Mouse (Mus musculus): ENCODE measurements around the gene Zbtb24. TPM values are rescaled to one million over a fixed set of nuclear protein-coding genes. Genes with fewer than 3 reads are reported as not detected.

Zbtb24 gene
- polyA plus RNA-seq, 1 experiment, result 13.1 TPM

DNA sequence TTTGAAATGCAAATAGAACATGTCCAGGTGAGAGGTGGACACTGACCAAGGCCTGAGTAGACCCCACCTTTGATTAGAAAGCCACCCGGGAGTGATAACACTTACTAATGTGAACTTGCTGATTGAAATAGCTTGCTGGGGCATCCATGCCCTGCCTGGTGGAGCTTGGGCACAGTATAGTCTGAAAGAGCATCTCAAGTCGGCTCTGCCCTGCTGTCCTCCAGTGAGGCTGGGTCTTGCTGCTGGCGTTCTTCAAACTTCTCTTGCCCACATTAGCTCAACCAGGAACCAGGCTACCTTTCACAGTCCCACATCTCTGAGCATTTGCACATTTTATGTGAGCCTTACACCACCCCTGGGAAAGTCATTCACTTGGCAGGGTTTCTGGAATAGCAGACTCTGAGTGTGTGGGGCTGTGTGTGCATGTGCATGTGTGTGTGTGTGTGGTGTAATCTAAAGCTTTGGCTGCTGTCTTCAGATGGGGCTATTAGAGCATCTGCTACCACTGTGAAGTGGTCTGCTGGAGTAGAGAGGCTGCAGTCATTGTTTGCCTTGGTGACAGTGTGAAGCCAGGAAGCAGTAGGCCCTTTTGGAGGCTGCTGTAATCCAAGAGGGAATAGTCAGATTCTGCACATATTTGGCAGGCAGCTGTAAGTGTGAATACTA, 11.0 kb downstream of the Zbtb24 start:
- DNase-seq, result no peak
- H3K4me1 ChIP-seq (ENCODE audit: control insufficient read depth, insufficient read depth, low read length), result no peaks in the 10 kb centered on the region
- 86% methylated on average over 3 of the region's 3 CpGs for WGBS

DNA sequence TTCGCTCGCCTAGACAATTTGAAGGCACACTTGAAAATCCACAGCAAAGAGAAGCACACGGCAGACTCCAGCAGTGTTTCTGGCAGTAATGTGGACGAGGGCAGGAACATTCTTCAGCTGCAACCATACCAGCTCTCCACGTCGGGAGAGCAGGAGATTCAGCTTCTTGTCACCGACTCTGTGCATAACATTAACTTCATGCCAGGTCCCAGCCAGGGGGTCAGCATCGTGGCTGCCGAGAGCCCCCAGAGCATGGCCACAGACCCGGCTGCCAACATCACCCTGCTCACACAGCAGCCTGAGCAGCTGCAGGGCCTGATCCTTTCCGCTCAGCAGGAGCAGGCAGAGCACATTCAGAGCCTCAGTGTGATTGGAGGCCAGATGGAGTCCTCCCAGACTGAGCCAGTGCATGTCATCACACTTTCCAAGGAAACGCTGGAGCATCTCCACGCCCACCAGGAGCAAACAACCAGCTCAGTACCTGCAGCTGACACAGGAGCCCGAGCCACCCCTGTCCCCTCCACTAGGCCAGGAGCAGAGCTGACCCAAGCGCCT, 14.3 kb downstream of the Zbtb24 start:
- TF ChIP-seq POLR2A (IDR thresholded peaks at IDR 0.05; ENCODE audit: borderline replicate concordance, extremely low read depth, low read depth, low read length), result no peak
- TF ChIP-seq CTCF (IDR thresholded peaks at IDR 0.05; ENCODE audit: insufficient read depth, low read length), result no peak
- DNase-seq, result no peak
- H3K4me3 ChIP-seq (replicated peaks; ENCODE audit: extremely low read depth, low read depth, low read length), result no peak overlapping the region
- H3K4me1 ChIP-seq (ENCODE audit: control insufficient read depth, insufficient read depth, low read length), result no peaks in the 10 kb centered on the region
- WGBS, result 69% methylated on average over 15 of the region's 15 CpGs

More for the DNA sequence above, 11.0 kb downstream of the Zbtb24 start:
- no peak overlapping the region for H3K4me3 ChIP-seq (replicated peaks; ENCODE audit: extremely low read depth, low read depth, low read length)
- TF ChIP-seq CTCF (IDR thresholded peaks at IDR 0.05; ENCODE audit: insufficient read depth, low read length), result no peak
- TF ChIP-seq POLR2A (IDR thresholded peaks at IDR 0.05; ENCODE audit: borderline replicate concordance, extremely low read depth, low read depth, low read length), result no peak

DNA sequence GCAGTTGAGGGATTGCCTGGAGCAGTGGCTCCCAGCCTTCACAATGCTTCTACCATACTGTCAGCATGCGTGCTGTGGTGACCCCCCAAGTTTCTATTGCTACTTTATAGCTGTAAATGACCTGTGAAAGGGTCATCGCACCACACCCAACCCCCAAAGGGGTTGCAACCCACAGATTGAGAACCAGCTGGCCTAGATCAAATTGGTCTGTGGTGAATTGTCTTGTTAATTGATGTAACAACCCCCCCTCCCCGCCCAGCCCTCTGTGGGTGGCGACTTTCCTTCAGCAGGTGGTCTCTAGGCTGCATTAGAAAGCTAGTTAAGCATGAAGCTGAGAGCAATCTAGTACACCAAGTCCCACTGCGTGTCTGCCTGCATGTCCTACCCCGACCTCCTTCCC, 17.1 kb downstream of the Zbtb24 start:
- TF ChIP-seq CTCF (IDR thresholded peaks at IDR 0.05; ENCODE audit: insufficient read depth, low read length), result no peak
- no peak for TF ChIP-seq POLR2A (IDR thresholded peaks at IDR 0.05; ENCODE audit: borderline replicate concordance, extremely low read depth, low read depth, low read length)
- WGBS, result 74% methylated on average over 6 of the region's 6 CpGs
- no peak overlapping the region for H3K4me3 ChIP-seq (replicated peaks; ENCODE audit: extremely low read depth, low read depth, low read length)
- no peaks in the 10 kb centered on the region for H3K4me1 ChIP-seq (ENCODE audit: control insufficient read depth, insufficient read depth, low read length)
- no peak for DNase-seq

DNA sequence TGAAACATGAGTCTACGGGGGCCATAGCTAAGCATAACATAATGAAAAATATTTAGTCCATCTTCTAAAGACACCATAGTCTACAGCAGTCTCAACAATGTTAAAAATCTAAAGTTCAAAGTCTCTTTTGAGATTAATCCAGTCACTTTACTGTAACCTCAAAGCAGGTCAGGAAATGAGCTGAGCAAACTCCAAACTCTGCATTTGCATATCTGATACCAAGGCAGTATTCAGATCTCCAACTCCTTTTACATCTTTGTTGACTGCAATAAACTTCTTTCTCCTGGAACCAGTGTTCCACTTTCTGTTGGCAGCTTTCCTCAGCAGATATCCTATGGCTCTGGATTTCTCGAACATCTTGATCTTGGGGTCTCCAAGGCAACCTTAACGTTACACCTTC, 20.5 kb downstream of the Zbtb24 start:
- H3K4me3 ChIP-seq (replicated peaks; ENCODE audit: extremely low read depth, low read depth, low read length), result no peak overlapping the region
- TF ChIP-seq POLR2A (IDR thresholded peaks at IDR 0.05; ENCODE audit: borderline replicate concordance, extremely low read depth, low read depth, low read length) (no peak), CTCF (IDR thresholded peaks at IDR 0.05; ENCODE audit: insufficient read depth, low read length) (no peak)
- no peak for DNase-seq
- 80% methylated on average over 3 of the region's 3 CpGs for WGBS
- peaks cover 3% of the 10 kb centered on the region for H3K4me1 ChIP-seq (ENCODE audit: control insufficient read depth, insufficient read depth, low read length)

DNA sequence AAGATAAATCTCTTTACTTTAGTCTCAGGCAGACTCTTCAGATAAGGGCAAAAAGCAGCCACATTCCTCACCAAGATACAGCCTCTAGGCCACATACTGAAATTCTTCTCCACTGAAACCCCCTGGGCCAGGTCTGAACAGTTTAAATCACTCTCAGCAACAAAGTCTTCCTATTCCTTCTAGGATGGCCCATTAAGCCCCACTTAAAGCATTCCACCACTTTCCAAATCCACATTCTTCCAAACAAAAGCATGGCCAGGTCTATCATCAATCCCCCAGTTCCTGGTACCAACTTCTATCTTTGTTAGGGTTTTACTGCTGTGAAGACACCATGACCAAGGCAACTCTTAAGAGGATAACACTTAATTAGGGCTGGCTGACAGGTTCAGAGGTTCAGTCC, 22.4 kb downstream of the Zbtb24 start:
- DNase-seq, result no peak
- peaks cover 8% of the 10 kb centered on the region for H3K4me1 ChIP-seq (ENCODE audit: control insufficient read depth, insufficient read depth, low read length)
- no peak overlapping the region for H3K4me3 ChIP-seq (replicated peaks; ENCODE audit: extremely low read depth, low read depth, low read length)
- TF ChIP-seq CTCF (IDR thresholded peaks at IDR 0.05; ENCODE audit: insufficient read depth, low read length) (no peak), POLR2A (IDR thresholded peaks at IDR 0.05; ENCODE audit: borderline replicate concordance, extremely low read depth, low read depth, low read length) (no peak)

DNA sequence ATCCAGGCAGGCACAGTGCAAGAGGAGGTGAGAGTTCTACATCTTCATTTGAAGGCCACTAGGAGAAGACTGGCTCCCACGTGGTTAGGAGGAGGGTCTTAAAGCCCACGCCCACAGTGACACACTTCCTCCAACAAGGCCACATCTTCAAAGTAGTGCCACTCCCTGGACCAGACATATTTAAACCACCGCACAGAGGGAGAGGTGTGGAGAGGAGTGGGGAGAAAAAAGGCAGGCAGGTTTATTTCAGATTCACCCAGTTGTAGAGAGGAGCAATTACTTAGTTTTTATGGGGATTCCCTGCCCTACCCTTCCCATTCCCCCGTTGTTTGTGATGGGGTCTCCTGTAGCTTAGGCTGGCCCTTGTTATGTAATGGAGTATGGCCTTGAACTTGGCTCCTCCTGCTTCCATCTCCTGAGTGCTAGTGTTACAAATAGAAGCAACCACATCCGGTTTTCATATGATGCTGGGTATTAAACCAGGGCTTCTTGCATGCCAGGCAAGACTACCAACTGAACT, 22.8 kb downstream of the Zbtb24 start:
- peaks cover 9% of the 10 kb centered on the region for H3K4me1 ChIP-seq (ENCODE audit: control insufficient read depth, insufficient read depth, low read length)
- WGBS, result 69% methylated on average over 5 of the region's 5 CpGs
- H3K4me3 ChIP-seq (replicated peaks; ENCODE audit: extremely low read depth, low read depth, low read length), result no peak overlapping the region
- TF ChIP-seq POLR2A (IDR thresholded peaks at IDR 0.05; ENCODE audit: borderline replicate concordance, extremely low read depth, low read depth, low read length) (no peak), CTCF (IDR thresholded peaks at IDR 0.05; ENCODE audit: insufficient read depth, low read length) (no peak)
- DNase-seq, result no peak

DNA sequence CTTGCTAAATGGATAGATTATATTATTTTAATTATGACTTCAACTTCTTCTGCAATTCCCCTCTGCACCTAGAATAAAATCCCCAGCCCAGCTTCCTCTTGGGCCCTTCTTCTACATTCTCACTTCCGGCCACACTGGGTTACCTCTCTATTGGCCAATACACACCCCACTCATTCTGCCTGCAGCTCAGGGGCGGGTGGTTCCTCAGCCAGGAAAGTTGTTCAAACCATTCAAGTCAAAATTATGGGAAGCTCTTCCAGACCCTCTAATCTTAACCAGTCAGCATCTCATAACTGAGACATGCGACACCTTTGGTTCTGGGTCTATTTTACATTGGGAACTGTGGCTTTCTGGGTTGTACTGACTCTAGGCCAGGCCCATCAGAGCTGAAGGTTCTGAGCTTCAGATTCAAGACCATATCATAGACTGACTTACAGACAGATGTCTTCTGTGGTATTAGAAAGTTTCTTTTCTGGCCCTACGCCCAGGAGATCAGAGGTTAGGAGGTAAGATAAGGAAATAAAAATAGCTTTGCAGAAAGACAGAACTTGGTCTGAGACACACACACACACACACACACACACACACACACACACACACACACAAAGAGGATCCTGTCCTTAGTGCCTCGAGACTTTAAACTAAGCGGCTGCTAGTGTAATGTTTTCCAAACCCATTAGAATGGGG, 23.7 kb downstream of the Zbtb24 start:
- DNase-seq, result no peak
- WGBS, result 61% methylated on average over 6 of the region's 6 CpGs

DNA sequence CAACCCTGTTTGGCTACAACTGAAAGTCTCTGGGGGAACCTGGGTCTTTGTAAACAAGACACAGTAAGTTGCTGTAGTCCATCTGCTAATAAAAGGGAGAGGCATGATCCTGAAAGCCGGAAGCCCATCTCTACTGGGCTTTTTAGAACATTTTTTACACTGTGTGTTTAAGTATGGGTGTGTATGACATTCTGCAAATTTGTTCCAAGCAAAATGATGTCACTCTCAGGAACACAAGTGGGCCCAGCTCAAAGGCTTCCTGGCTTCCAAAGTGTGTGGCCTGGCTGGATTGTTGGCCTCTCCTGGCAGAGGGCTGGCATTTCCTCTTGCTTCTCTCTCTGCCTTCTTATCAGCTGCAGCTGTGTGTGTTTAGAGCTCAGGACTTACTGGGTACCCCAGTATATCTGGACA, 24.8 kb downstream of the Zbtb24 start:
- peak; percentile 38 for DNase-seq
- 28% methylated on average over 1 of the region's 1 CpGs for WGBS
- Histone ChIP-seq H3K4me1 (ENCODE audit: control insufficient read depth, insufficient read depth, low read length) (peaks cover 10% of the 10 kb centered on the region), H3K4me3 (replicated peaks; ENCODE audit: extremely low read depth, low read depth, low read length) (no peak overlapping the region)
- TF ChIP-seq CTCF (IDR thresholded peaks at IDR 0.05; ENCODE audit: insufficient read depth, low read length) (no peak), POLR2A (IDR thresholded peaks at IDR 0.05; ENCODE audit: borderline replicate concordance, extremely low read depth, low read depth, low read length) (no peak)

More for the DNA sequence above, 23.7 kb downstream of the Zbtb24 start:
- H3K4me1 ChIP-seq (ENCODE audit: control insufficient read depth, insufficient read depth, low read length), result peaks cover 10% of the 10 kb centered on the region
- no peak overlapping the region for H3K4me3 ChIP-seq (replicated peaks; ENCODE audit: extremely low read depth, low read depth, low read length)
- TF ChIP-seq POLR2A (IDR thresholded peaks at IDR 0.05; ENCODE audit: borderline replicate concordance, extremely low read depth, low read depth, low read length), result no peak
- no peak for TF ChIP-seq CTCF (IDR thresholded peaks at IDR 0.05; ENCODE audit: insufficient read depth, low read length)

DNA sequence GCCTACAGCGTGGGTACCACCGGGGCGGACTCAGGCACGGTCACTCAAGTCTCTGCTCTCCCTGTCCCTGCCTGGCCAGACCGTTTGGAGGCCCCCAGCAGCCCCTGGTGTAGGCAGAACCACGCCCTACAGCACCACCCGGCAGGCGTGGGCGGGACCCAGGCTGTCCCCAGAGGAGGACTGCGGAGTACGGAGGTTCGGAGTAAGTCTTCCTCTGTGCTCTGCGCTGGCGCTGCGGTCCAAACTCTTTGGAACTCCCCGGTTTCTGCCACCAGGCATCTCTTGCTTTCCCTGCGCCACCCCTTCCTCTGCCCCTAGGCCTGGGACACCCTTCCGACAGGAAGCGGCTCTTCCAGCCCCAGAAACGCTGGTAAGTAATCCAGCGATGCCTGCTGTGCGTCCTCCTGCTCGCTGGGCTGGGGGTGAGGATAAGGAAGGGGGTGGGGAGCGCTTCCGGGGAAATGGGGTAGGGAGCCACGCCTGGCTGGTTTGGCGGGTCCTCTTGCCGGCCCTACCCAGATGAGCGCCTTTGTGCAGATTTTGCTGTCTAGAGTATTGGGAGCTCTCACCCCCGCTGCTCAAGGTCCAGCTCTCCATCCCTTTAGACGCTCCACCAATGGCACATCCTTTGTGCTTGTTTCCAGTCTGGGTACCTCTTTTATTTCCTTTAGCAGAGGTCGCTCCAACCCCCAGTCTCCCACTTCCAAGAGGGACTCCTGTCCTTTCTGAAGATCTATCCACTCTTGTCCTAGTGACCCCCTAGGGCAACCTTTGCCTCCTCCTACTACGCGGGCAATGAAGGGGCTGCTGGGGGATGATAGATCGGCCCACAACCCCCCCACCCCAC, 26.2 kb downstream of the Zbtb24 start, which contains the start of gene Mical1:
Gene Mical1, plus strand, starts transcription at position 144 of the 847 bp plus-strand sequence.
- DNase-seq, result peak; percentile 77
- Histone ChIP-seq H3K4me3 (replicated peaks; ENCODE audit: extremely low read depth, low read depth, low read length) (peak within 1 kb of the TSS; percentile 76), H3K4me1 (ENCODE audit: control insufficient read depth, insufficient read depth, low read length) (peaks cover 10% of the 10 kb centered on the region)
- WGBS, result under 1% methylated on average over 35 of the region's 35 CpGs
- TF ChIP-seq POLR2A (IDR thresholded peaks at IDR 0.05; ENCODE audit: borderline replicate concordance, extremely low read depth, low read depth, low read length), result peak; percentile 71; the same call in 1 of the 2 replicates
- no peak for TF ChIP-seq CTCF (IDR thresholded peaks at IDR 0.05; ENCODE audit: insufficient read depth, low read length)
